Mouse (Mus musculus): ENCODE measurements at regions not wholly inside any gene's neighbourhood (a gene's known extent, or its start where the extent isn't known, plus 50 kb on each side); places are given as distances from the start of the nearest gene placed in this dataset.

DNA sequence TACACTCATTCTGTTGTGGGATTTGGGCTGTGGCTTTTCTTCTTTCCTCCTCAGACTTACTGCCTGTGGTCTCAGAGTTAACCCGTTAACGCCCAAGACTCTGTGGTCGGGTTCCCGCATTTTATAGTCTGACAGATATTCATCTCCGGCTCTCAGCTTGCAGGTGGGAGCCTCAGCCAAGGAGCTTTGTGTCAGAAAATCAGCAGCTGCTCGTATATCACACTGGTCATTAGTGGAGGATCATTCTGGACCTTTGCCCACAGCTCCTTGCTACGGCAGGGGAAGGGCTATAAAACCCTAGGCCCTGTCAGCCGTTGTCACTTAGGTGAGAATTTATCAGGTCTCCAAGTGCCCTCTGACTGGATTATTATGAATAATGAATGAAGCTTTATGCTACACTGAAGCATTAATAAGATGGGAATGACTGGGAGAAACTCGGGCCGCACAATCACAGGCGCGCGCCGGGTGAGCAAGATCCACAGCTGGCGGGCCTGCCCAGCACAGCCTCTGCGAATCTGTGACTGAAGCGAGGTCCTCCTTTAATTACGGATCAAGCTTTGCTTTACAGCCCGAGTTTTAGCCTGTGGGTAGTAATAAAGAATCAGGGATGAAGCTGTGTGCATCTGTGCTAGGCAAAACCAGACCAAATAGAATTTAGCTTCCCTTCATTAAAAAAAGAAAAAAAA is 111.8 kb downstream of the Atp6v1g3 start:
- TF ChIP-seq CTCF (conservative IDR thresholded peaks at IDR 0.05; ENCODE audit: insufficient read depth, insufficient read length, low read depth, low read length) (no peak), POLR2A (IDR thresholded peaks at IDR 0.05; ENCODE audit: low read depth, low read length) (no peak)

All from kidney, adult 2 months (tissue).